Mouse (Mus musculus): ENCODE measurements around the gene Yipf3. TPM values are rescaled to one million over a fixed set of nuclear protein-coding genes. Genes with fewer than 3 reads are reported as not detected.
A peak's percentile ranks its signal among the peaks of the same experiment; 100 is the strongest.

Gene Yipf3
- polyA plus RNA-seq, 1 experiment: 78.3 TPM

GRCm38 (mm10) chr17:46285407-46285806 lies 37.5 kb downstream of the Yipf3 start:
- no peak overlapping the region for H3K4me3 ChIP-seq (ENCODE audit: insufficient read depth, poor library complexity, severe bottlenecking)
- H3K79me2 ChIP-seq (ENCODE audit: control insufficient read depth, insufficient read depth): peaks cover 22% of the 10 kb centered on the region
- H3K27me3 ChIP-seq (ENCODE audit: control insufficient read depth, insufficient read depth, insufficient read length): no peaks in the 10 kb centered on the region
- peaks cover 22% of the 10 kb centered on the region for H3K79me3 ChIP-seq (ENCODE audit: low read depth)
- H3ac ChIP-seq (ENCODE audit: control insufficient read depth, insufficient read length, low read depth): no peak overlapping the region
- no peak for TF ChIP-seq MYOD1 (IDR thresholded peaks at IDR 0.05; ENCODE audit: control insufficient read depth, insufficient read length, low read depth)
- no peak for TF ChIP-seq USF1 (IDR thresholded peaks at IDR 0.05; ENCODE audit: low read depth)
- no peak for TF ChIP-seq FOSL1 (IDR thresholded peaks at IDR 0.05; ENCODE audit: insufficient read depth, low read length, poor library complexity, severe bottlenecking)
- no peak for TF ChIP-seq CTCF (IDR thresholded peaks at IDR 0.05; ENCODE audit: control insufficient read depth, insufficient read depth, insufficient read length)
- no peak for TF ChIP-seq CEBPB (IDR thresholded peaks at IDR 0.05; ENCODE audit: low read depth)
- no peak for TF ChIP-seq MYOG (IDR thresholded peaks at IDR 0.05; ENCODE audit: control insufficient read depth, extremely low read depth, insufficient read length)
- TF ChIP-seq MAX (IDR thresholded peaks at IDR 0.05): no peak
- peaks cover 6% of the 10 kb centered on the region for H3K36me3 ChIP-seq (ENCODE audit: control insufficient read depth, insufficient read depth)

DNA sequence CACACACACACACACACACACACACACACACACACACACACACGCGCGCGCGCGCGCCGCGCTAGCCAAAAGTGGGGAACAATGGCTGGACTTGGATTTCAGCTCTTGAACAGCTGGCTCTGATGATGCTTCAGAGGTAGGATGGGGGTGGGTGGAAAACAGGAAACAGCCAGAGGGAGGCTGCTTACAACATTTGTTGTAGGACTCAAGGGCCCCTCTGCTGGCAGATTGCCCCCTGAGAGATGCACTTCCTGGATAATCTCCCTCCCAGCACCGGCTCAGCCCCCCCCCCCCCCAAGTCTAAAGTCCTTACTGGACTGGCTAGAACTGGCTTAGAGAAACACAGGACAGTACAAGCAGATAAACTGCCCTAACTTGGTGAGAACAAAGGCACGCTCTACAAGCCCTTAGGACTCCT lies 39.8 kb downstream of the Yipf3 start:
- peaks cover under 1% of the 10 kb centered on the region for H3K79me3 ChIP-seq (ENCODE audit: low read depth)
- H3K27me3 ChIP-seq (ENCODE audit: control insufficient read depth, insufficient read depth, insufficient read length): no peaks in the 10 kb centered on the region
- TF ChIP-seq MAX (IDR thresholded peaks at IDR 0.05): no peak
- TF ChIP-seq USF1 (IDR thresholded peaks at IDR 0.05; ENCODE audit: low read depth): no peak
- TF ChIP-seq MYOG (IDR thresholded peaks at IDR 0.05; ENCODE audit: control insufficient read depth, extremely low read depth, insufficient read length): no peak
- no peak for TF ChIP-seq MYOD1 (IDR thresholded peaks at IDR 0.05; ENCODE audit: control insufficient read depth, insufficient read length, low read depth)
- TF ChIP-seq CEBPB (IDR thresholded peaks at IDR 0.05; ENCODE audit: low read depth): no peak
- TF ChIP-seq FOSL1 (IDR thresholded peaks at IDR 0.05; ENCODE audit: insufficient read depth, low read length, poor library complexity, severe bottlenecking): no peak
- TF ChIP-seq CTCF (IDR thresholded peaks at IDR 0.05; ENCODE audit: control insufficient read depth, insufficient read depth, insufficient read length): no peak
- H3K79me2 ChIP-seq (ENCODE audit: control insufficient read depth, insufficient read depth): no peaks in the 10 kb centered on the region
- H3ac ChIP-seq (ENCODE audit: control insufficient read depth, insufficient read length, low read depth): no peak overlapping the region
- no peaks in the 10 kb centered on the region for H3K36me3 ChIP-seq (ENCODE audit: control insufficient read depth, insufficient read depth)
- H3K4me3 ChIP-seq (ENCODE audit: insufficient read depth, poor library complexity, severe bottlenecking): no peak overlapping the region

GRCm38 (mm10) chr17:46296601-46297000 lies 48.7 kb downstream of the Yipf3 start:
- TF ChIP-seq FOSL1 (IDR thresholded peaks at IDR 0.05; ENCODE audit: insufficient read depth, low read length, poor library complexity, severe bottlenecking) (no peak), MAX (IDR thresholded peaks at IDR 0.05) (no peak), CTCF (IDR thresholded peaks at IDR 0.05; ENCODE audit: control insufficient read depth, insufficient read depth, insufficient read length) (no peak)
- H3K4me3 ChIP-seq (ENCODE audit: insufficient read depth, poor library complexity, severe bottlenecking): no peak overlapping the region
- no peak overlapping the region for H3ac ChIP-seq (ENCODE audit: control insufficient read depth, insufficient read length, low read depth)
- H3K79me3 ChIP-seq (ENCODE audit: low read depth): no peaks in the 10 kb centered on the region
- no peaks in the 10 kb centered on the region for H3K36me3 ChIP-seq (ENCODE audit: control insufficient read depth, insufficient read depth)
- H3K27me3 ChIP-seq (ENCODE audit: control insufficient read depth, insufficient read depth, insufficient read length): peaks cover 9% of the 10 kb centered on the region
- no peaks in the 10 kb centered on the region for H3K79me2 ChIP-seq (ENCODE audit: control insufficient read depth, insufficient read depth)

DNA sequence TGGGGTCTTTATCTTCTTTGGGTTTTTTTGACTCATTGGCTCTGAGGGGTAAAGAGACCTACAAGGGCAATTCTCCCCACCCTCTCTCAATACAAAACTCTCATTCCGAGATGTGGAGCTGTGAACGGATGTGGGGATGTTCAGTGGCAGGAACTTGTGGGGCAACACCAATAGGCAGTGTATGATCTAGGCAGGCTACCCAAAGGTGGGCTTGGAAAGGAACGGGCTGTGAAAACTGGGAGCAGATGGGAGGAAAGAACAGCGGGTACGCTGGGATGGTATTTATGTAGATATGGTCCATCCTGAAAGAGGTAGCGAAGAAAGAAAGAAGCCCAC lies 49.1 kb downstream of the Yipf3 start:
- H3ac ChIP-seq (ENCODE audit: control insufficient read depth, insufficient read length, low read depth): peak overlapping the region; percentile 62
- peaks cover 9% of the 10 kb centered on the region for H3K27me3 ChIP-seq (ENCODE audit: control insufficient read depth, insufficient read depth, insufficient read length)
- no peak overlapping the region for H3K4me3 ChIP-seq (ENCODE audit: insufficient read depth, poor library complexity, severe bottlenecking)
- no peaks in the 10 kb centered on the region for H3K79me3 ChIP-seq (ENCODE audit: low read depth)
- no peaks in the 10 kb centered on the region for H3K79me2 ChIP-seq (ENCODE audit: control insufficient read depth, insufficient read depth)
- H3K36me3 ChIP-seq (ENCODE audit: control insufficient read depth, insufficient read depth): no peaks in the 10 kb centered on the region
- no peak for TF ChIP-seq USF1 (IDR thresholded peaks at IDR 0.05; ENCODE audit: low read depth)
- TF ChIP-seq MAX (IDR thresholded peaks at IDR 0.05): no peak
- TF ChIP-seq CTCF (IDR thresholded peaks at IDR 0.05; ENCODE audit: control insufficient read depth, insufficient read depth, insufficient read length): no peak
- no peak for TF ChIP-seq CEBPB (IDR thresholded peaks at IDR 0.05; ENCODE audit: low read depth)
- no peak for TF ChIP-seq MYOG (IDR thresholded peaks at IDR 0.05; ENCODE audit: control insufficient read depth, extremely low read depth, insufficient read length)
- TF ChIP-seq FOSL1 (IDR thresholded peaks at IDR 0.05; ENCODE audit: insufficient read depth, low read length, poor library complexity, severe bottlenecking): no peak
- no peak for TF ChIP-seq MYOD1 (IDR thresholded peaks at IDR 0.05; ENCODE audit: control insufficient read depth, insufficient read length, low read depth)

- peak within 1 kb of the TSS; percentile 43 for H3K4me3 ChIP-seq (ENCODE audit: insufficient read depth, poor library complexity, severe bottlenecking)
- H3K79me2 ChIP-seq (ENCODE audit: control insufficient read depth, insufficient read depth): no peaks in the 10 kb centered on the region
- peak within 1 kb of the TSS; percentile 62 for H3ac ChIP-seq (ENCODE audit: control insufficient read depth, insufficient read length, low read depth)
- H3K36me3 ChIP-seq (ENCODE audit: control insufficient read depth, insufficient read depth): no peaks in the 10 kb centered on the region
- peaks cover 9% of the 10 kb centered on the region for H3K27me3 ChIP-seq (ENCODE audit: control insufficient read depth, insufficient read depth, insufficient read length)
- H3K79me3 ChIP-seq (ENCODE audit: low read depth): no peaks in the 10 kb centered on the region
- TF ChIP-seq MYOG (IDR thresholded peaks at IDR 0.05; ENCODE audit: control insufficient read depth, extremely low read depth, insufficient read length) (no peak), MAX (IDR thresholded peaks at IDR 0.05) (no peak), FOSL1 (IDR thresholded peaks at IDR 0.05; ENCODE audit: insufficient read depth, low read length, poor library complexity, severe bottlenecking) (no peak), USF1 (IDR thresholded peaks at IDR 0.05; ENCODE audit: low read depth) (no peak), CTCF (IDR thresholded peaks at IDR 0.05; ENCODE audit: control insufficient read depth, insufficient read depth, insufficient read length) (no peak), MYOD1 (IDR thresholded peaks at IDR 0.05; ENCODE audit: control insufficient read depth, insufficient read length, low read depth) (no peak)
Measured at GRCm38 (mm10) chr17:46297364-46298219, 49.7 kb downstream of the Yipf3 start, which contains the start of gene Dlk2. Gene Dlk2 (plus strand): TSS chr17:46297421.
